Mouse (Mus musculus) megakaryocyte-erythroid progenitor cell, adult 5-6 weeks (primary cell): ENCODE results near the gene Tmem109. TPM values are rescaled to one million over a fixed set of nuclear protein-coding genes. Genes with fewer than 3 reads are reported as not detected.

ENCODE experiments used
- ATAC-seq: replicated peaks from 2 replicates; pipeline ENCODE4 v1.8.0; 2016; ENCODE audit warnings: mild to moderate bottlenecking, inconsistent platforms; ENCODE audit not compliant: severe bottlenecking, poor library complexity, low FRiP score, low TSS enrichment
- total RNA-seq, 2 experiments: library from RNA; stranded (forward) in 1 of 2; stranded (reverse) in 1 of 2; fragments of 200-1000, 215-1000 nt in 1 of 2; fragments of >200 nt in 1 of 2; fragmentation: Nextera tagmentation in 1 of 2; gene quantifications; 2 replicates each; pipeline ENCODE4 v1.2.3; 2014 to 2017

Tmem109 gene
- total RNA-seq, 2 experiments from 2014 or later, result 21.7 to 41.0 TPM

DNA sequence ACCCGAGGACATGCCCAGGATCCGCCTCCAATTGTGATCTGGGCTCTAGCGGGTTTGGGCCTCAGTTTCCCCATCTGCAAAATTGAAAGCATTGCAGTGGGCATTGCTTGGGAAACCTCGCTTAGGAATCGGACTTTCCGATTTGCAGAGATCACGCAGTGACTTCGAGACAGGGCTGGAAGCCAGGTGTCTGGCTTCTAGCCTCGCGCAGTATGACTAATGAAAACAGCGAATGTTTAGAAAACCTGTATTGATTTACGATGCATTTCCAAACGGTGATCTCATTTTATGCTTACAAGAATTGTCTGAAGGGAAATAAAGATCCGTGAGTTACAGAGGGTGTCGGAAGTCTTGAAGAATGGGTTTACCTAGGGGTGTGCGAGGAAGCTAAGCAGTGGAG, 13.9 kb upstream of the Tmem109 start:
- 0 out of 2 replicates have a peak, but pooled peaks have one; percentile 18 for ATAC-seq

DNA sequence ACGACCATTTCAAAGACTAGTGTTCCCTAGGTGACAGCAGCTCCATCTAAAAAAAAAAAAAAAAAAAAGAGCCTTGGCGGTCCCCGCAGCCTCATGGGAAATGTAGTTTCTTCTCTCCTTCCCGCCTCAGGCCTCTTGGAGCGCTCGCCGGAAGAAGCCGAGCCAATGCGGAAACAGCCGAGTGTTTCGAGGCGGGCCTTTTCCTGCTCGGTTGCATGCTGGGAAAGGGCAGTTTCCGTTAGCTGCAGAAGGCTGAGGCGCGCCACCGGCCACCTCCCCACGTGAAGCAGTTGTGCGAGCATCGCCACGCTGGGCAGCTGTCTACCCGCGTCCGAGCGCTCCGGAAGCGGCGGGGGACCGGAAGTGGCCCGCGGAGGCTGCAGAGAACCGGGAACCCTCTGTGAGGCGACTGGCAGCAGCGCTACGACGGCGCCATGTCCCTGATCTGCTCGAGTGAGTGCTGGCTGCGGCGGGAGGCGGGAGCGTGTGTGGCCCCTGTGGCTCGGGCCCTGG, 13.3 kb upstream of the Tmem109 start, which contains the start of gene Prpf19:
TSS of gene Prpf19 (plus strand) at position 216 of the 513 bp plus-strand sequence.
- ATAC-seq, result peak; percentile 94

DNA sequence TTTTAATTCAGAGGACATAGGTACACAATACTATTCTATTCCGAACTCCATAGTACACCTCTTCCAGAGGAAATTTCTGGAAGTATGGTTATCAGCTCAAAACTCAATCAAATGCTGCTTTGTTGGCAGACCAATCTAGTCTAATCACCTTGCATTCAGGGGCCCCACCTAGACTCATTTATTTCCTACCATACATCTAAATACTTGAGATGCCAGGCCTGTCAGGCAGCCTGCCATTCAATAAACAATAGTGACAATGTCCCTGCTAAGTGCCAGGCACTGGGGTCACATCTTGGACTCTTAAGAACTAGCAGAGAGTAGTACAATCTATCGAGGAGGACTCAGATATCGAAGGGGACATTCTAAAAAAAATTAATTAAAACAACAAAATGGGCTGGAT, 10.4 kb upstream of the Tmem109 start:
- no peak for ATAC-seq

DNA sequence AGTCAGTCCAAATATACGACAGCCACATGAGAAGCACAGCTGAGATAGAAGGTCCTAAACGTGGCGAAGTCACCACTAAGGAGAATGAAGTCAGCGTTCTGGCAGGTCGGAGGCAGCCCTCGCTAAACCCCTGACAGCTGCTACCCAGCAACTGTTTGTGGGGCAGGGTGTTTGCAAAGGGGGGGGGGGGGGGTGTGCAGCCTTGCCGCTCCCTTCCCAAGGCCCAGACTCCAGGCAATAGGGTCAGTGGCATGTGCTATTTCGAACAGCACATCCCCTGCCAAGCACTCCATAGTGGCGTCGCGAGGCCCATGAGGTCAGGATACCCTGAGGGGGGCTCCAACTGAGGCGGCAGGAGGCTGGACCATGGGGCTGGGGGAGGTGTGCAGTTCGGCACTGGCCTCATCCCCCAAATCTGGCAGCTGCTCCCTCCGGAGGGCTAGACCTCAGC, 801 bp downstream of the Tmem109 start:
- no peak; the same call in 1 of the 2 replicates for ATAC-seq

GRCm38 (mm10) chr19:10880085-10880974, 1.5 kb downstream of the Tmem109 start:
- peak; percentile 32; the same call in 1 of the 2 replicates for ATAC-seq

DNA sequence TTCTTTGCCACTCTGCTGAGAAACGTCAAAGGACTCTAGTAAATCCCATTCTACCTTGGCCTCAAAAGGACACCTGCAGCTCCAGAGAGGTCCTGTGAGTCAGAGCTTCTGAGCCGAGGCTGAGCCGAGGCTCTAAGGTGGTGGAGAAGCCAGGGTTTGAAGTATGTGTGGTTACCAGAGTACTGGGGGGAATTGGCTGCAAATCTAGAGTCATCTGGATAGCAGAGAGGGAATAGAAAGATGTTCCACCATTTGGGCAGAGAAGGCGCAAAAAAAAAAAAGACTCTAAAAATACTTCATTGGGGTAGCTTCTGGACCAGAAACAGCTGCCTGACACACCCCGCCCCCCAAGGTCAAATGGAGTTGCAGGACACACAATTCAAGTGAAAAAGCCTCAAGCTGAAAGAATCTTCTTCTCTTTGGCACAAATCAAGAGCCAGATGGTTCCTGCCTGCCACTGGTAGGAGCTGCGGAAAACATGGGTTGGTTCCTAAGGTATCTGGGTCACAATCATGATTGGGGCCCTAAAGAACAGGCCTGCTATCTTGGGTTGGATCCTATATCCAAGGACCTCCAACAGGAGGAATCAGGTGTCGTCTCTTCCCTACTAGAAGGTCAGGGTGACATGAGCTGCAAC, 3.5 kb downstream of the Tmem109 start:
- no peak for ATAC-seq

DNA sequence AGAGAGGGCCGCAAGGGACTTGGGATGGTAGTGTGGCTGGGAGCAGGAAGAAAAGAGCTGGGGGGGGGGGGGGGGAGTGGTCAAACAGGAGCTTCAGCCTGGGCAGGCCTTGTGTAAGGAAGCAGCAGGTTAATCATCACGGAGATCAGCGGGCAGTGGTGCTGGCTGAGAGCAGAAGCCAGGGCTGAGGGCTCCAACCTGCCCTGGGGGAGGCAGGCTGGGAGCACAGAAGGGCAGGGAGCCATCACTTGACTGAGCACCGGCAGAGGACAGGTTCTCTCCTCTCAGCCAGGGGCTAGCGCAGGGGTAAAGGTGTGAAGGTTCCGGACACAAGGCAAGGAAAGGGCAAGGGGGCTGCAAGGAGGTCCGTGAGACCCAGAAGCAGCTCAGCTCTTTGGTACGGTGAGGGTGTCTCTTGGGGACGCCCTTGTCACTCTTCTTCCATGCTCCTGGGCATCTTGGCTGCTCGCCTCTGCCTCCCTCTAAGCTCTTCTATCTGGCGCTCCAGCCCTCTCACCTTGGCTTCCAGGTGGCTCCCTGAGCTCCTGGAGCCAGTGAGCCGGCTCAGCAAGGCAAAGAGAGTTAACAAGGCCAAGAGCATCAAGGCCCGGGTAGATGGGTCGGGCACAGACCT, 10.4 kb downstream of the Tmem109 start:
- ATAC-seq, result no peak

- no peak for ATAC-seq
These were observed 11.1 kb downstream of the Tmem109 start for GRCm38 (mm10) chr19:10870676-10871075.

DNA sequence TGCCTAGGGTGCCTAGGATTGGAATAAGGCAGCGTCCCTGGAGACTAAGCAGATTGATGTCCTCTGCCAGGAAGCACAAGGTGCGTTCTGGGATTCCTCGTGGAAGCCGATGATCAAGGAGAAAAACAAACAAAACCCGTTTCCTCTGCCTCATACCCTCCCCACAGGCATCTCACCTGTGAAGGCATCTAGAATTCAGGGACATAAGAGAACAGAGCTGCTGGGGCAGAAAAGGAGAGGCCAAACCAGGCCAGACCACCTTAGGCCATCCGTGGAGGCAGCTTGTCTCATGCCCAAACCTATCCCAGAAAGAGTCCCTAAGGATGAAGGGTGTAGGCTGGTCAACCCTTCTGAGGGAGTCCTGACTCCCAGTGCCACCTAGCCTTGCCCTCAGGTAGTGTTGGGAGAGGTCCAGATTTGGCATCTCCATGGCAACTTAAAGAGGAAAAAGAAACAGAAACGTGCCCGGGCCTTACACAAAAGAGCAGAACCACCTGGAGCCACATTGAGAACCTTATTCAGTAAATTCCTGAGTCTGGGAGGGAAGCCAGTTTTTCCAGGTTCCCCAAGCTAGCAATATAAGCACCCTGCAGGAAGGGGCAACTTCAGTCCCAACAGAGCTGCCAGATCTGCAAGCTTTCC, 11.8 kb downstream of the Tmem109 start, which contains the start of gene Tmem132a:
TSS of gene Tmem132a (minus strand) at position 55 of the 642 bp plus-strand sequence.
- no peak for ATAC-seq

DNA sequence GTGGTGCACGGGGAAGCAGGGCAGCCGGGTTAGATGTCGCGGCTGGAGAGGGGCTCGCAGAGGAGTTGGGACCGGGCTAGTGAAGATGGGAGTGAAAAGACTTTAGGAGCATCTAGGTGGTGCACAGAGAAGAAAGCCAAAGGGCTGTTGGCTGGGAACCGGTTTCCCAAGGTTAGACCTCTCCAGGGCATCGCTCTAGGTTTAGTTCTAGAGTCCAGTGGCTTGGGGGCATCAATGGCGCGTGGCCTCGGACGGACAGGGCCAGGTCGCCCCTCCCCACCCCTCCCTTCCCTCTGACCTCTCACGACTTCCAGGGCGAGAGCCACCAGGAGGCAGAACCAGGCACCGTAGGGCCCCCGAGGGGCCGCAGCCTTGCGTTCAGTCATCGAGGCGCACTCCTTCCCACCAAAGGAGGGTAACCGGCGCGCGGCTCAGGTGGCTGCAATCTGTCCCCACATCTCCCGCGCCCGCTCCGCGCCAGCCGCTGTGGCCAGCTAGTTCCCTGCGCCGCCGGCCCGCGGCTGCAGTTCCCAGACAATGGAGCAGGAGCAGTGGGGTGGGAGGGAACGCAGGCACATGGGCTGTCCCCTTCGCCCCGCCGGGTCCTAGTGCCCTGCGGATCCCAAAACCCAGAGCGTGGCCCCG, 12.4 kb downstream of the Tmem109 start:
- peak; percentile 51 for ATAC-seq

DNA sequence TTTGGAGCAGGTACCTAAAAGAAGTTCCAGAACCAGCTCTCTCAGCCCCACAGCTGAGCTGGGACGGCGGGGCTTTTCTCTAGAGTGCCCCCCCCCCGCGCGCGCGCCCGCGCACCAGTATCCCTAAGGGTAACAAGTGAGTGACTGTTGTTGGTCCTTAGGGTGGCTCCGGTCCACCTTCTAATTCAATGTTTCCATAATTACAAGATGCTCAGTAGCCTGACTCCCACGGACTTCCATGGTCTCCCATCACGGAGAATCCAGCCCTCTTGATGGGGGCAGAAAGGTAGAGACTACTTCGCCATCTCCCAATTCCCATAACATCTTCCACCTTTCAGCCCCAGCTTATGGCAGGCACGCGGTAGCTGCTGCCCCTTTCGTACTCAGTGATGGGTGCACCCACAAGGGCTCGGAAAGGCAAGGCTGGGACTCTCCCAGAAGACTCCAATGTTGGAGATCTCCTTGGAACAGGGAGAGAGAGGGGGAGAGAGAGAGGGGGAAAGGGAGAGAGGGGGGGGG, 13.1 kb downstream of the Tmem109 start:
- no peak for ATAC-seq

DNA sequence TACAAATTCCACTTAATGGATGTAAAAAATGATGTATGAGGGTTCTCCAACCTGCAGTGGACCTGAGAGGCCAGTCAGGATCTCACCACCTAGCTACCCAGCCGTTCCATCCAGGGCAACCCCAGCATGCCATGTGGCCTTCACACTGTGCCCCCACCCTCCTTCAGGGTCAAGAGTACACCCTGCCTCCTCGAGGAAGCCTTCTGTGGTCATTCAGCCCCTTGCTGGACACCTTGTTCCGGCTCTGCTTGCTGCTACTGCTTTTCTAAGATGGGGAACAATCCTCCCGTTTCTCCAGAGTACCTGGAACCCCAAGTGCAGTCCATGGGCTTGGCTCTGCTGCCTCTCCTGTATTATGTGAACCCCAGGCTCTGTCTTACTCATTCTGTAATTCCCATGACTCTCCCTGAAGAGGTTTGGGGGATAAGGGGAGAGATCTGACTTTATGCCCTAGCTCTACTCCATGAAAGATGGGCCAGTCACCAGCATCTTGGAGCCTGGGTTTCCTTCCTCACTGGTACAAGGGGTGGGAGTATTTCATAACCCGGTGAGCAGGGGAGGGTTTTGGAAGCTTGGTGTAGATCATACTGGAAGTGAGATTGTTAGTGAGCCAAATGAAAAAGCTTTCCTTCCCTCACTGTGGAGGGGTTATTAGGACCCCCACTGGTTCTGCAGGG, 13.7 kb downstream of the Tmem109 start:
- no peak for ATAC-seq

GRCm38 (mm10) chr19:10866351-10866750, 15.4 kb downstream of the Tmem109 start:
- ATAC-seq, result no peak

GRCm38 (mm10) chr19:10860072-10860497, 21.7 kb downstream of the Tmem109 start:
- ATAC-seq, result no peak

DNA sequence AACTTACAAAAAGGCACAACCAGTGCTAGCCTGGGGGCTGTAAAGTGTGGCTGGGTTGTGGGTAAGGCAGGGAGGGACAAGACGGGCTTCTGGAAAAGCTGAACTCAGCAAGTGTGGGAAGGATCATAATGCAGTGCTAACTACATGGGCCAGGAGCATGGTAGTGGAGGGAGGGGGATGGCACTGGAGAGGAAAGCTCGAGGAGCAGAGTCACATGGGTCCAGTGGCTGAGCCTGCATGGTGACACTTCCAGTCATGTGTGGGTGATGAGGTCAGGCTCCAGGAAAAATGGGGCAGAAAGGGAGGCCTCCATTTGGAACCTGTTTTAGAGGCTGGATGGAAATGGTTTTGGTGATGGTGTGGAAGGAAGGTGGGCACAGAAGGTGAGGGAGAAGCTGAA, 25.3 kb downstream of the Tmem109 start:
- ATAC-seq, result no peak

DNA sequence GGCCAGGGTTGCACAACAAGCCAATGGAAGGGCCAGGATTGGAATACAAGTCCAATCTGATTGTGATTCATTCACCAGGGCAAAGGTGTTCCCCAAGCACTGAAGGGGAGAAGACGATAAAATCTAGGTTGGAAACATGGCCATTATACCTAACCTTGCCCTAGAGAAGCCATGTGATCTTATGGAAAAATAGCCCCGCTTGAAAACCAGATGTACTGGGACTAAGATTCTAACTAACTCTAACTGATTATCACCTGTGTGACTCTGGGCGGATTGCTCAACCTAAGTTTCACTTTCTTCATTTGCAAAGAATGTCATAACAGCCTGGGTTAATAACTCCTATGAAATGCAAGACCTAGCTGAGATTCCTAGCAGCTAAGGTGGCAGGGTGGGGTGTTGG, 26.4 kb downstream of the Tmem109 start:
- ATAC-seq, result no peak

DNA sequence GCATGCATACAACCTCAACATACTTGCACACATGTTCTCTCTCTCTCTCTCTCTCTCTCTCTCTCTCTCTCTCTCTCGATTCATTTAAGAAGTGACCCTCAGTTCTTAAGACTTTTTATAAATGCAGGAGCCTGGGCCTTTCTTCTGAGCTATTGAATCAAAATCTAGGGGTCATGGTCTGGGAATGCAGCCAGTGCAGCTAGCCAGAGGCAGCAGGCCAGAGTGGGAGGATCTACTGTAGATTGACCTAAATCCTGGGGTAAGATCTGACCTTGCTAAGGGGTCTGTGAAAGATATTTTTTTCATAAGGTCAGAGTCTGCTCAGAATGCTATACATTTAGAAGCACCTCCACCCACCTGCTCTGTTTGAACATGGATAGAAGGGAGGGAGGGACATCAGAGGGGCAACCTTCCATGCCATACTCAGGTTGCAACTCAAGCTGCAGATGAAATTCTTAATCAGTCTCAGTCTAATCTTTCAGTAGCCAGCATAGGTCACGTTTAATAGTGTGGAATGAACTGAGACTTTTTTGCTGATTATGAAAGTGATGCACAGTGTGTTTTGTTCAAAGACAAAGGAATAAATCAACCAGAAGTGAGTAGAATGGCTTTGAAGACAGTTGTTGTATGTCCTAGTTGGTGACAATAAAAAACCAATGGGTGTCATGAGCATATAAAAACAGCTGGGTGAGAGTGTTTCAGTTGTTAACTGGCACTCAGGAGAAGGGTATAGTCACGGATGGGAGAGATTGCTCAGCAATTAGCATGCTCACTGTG, 34.3 kb downstream of the Tmem109 start:
- ATAC-seq, result no peak
